Mouse (Mus musculus) kidney, adult 2 months (tissue): ENCODE data around the gene Olfr640. TPM values are rescaled to one million over a fixed set of nuclear protein-coding genes. Genes with fewer than 3 reads are reported as not detected.

Experiments
- DNase-seq: peaks from one replicate; pipeline ENCODE4 v3.0.0; 2021
- H3K27ac ChIP-seq: fragments of 200-500 bp; 2 replicates; pipeline ENCODE4 v1.5.1; 2012; ENCODE audit warnings: low read depth, low read length, control low read depth, inconsistent platforms; ENCODE audit not compliant: insufficient read depth
- H3K27me3 ChIP-seq: fragments of 200-500 bp; replicated peaks from 2 replicates; pipeline ENCODE4 v1.6.1; 2012; ENCODE audit warnings: mild to moderate bottlenecking, moderate library complexity, low read length, inconsistent platforms; ENCODE audit not compliant: control insufficient read depth, insufficient read depth
- H3K36me3 ChIP-seq: fragments of 200-500 bp; 2 replicates; pipeline ENCODE4 v1.6.1; 2012; ENCODE audit warnings: mild to moderate bottlenecking, moderate library complexity, low read length, inconsistent platforms; ENCODE audit not compliant: control insufficient read depth, insufficient read depth
- H3K4me1 ChIP-seq: fragments of 200-500 bp; 2 replicates; pipeline ENCODE4 v1.6.1; 2011; ENCODE audit warnings: low read length; ENCODE audit not compliant: control insufficient read depth, insufficient read depth
- H3K4me3 ChIP-seq: fragments of 200-500 bp; 2 replicates; pipeline ENCODE4 v1.5.1; 2011; ENCODE audit warnings: mild to moderate bottlenecking, low read depth, low read length, control low read depth; ENCODE audit not compliant: insufficient read depth
- CTCF ChIP-seq: fragments of 200-500 bp; conservative IDR thresholded peaks from 2 replicates; pipeline ENCODE4 v1.5.1; 2011; ENCODE audit warnings: low read depth, mild to moderate bottlenecking, control low read depth, low read length, moderate library complexity, mixed read lengths; ENCODE audit not compliant: insufficient read depth, insufficient read length
- POLR2A ChIP-seq: fragments of 200-500 bp; IDR thresholded peaks from one replicate; pipeline ENCODE4 v1.6.1; 2011; ENCODE audit warnings: low read depth, low read length, control low read depth
- WGBS: fragments of 180-500 bp; shearing (Covaris S2); methylation state at CpG from one replicate; pipeline ENCODE4 v1.1.7; 2018; 5-methylcytosine and 5-hydroxymethylcytosine counted together
- polyA plus RNA-seq: library from polyadenylated mRNA; depleted of rRNA; stranded (reverse); fragments of >200 nt; gene quantifications from 2 replicates; pipeline ENCODE4 v1.2.3, GENCODE M21; 2012; rRNA removed

The Olfr640 gene
- not detected in 2 replicates for polyA plus RNA-seq

- no peak for TF ChIP-seq CTCF
- no peak for TF ChIP-seq POLR2A
- Histone ChIP-seq H3K4me3 (no peak within 1 kb of the TSS), H3K4me1 (no peaks in the 10 kb centered on the region), H3K27me3 (no peaks in the 10 kb centered on the region), H3K36me3 (no peaks in the 10 kb centered on the region), H3K27ac (no peak within 1 kb of the TSS)
- no peak for DNase-seq
- 74% methylated on average over 6 of the region's 6 CpGs for WGBS
These were observed at the start of gene Olfr640 for GRCm38 (mm10) chr7:104025473-104025872. TSS of gene Olfr640 (minus strand) at chr7:104025573.

- H3K36me3 ChIP-seq = no peaks in the 10 kb centered on the region
- no peak within 1 kb of the TSS for H3K4me3 ChIP-seq
- TF ChIP-seq POLR2A (no peak), CTCF (no peak)
- 62% methylated on average over 2 of the region's 2 CpGs for WGBS
- no peaks in the 10 kb centered on the region for H3K4me1 ChIP-seq
- no peak within 1 kb of the TSS for H3K27ac ChIP-seq
- H3K27me3 ChIP-seq = no peaks in the 10 kb centered on the region
- DNase-seq = no peak
These were observed 46.4 kb upstream of the Olfr640 start, which contains the start of gene Olfr644 for GRCm38 (mm10) chr7:104071769-104072168. TSS of gene Olfr644 (minus strand) at chr7:104071869.

GRCm38 (mm10) chr7:104061345-104061744 lies 36.0 kb upstream of the Olfr640 start, which contains the start of gene 4930516K23Rik:
TSS of gene 4930516K23Rik (minus strand) at chr7:104061445.
- WGBS = 47% methylated on average over 2 of the region's 2 CpGs
- no peaks in the 10 kb centered on the region for H3K36me3 ChIP-seq
- H3K4me3 ChIP-seq = no peak within 1 kb of the TSS
- no peak for TF ChIP-seq POLR2A
- no peak for TF ChIP-seq CTCF
- H3K27me3 ChIP-seq = no peaks in the 10 kb centered on the region
- no peaks in the 10 kb centered on the region for H3K4me1 ChIP-seq
- H3K27ac ChIP-seq = no peak within 1 kb of the TSS
- DNase-seq = no peak

- Histone ChIP-seq H3K36me3 (no peaks in the 10 kb centered on the region), H3K4me3 (no peak overlapping the region), H3K4me1 (no peaks in the 10 kb centered on the region), H3K27me3 (no peaks in the 10 kb centered on the region), H3K27ac (no peak overlapping the region)
- 89% methylated on average over 1 of the region's 1 CpGs for WGBS
- DNase-seq = no peak
- TF ChIP-seq POLR2A (no peak), CTCF (no peak)
These were observed 33.8 kb upstream of the Olfr640 start for GRCm38 (mm10) chr7:104059215-104059614.

- H3K27me3 ChIP-seq = no peaks in the 10 kb centered on the region
- WGBS = 70% methylated on average over 1 of the region's 1 CpGs
- H3K27ac ChIP-seq = no peak within 1 kb of the TSS
- no peak within 1 kb of the TSS for H3K4me3 ChIP-seq
- DNase-seq = no peak
- no peaks in the 10 kb centered on the region for H3K36me3 ChIP-seq
- TF ChIP-seq CTCF (no peak), POLR2A (no peak)
- H3K4me1 ChIP-seq = no peaks in the 10 kb centered on the region
These were observed 27.2 kb upstream of the Olfr640 start, which contains the start of gene Olfr642 for GRCm38 (mm10) chr7:104052566-104052965. TSS of gene Olfr642 (minus strand) at chr7:104052666.

- no peak for DNase-seq
- H3K27me3 ChIP-seq = no peaks in the 10 kb centered on the region
- H3K36me3 ChIP-seq = no peaks in the 10 kb centered on the region
- no peaks in the 10 kb centered on the region for H3K4me1 ChIP-seq
- WGBS = 87% methylated on average over 4 of the region's 4 CpGs
- no peak overlapping the region for H3K27ac ChIP-seq
- TF ChIP-seq POLR2A = no peak
- no peak for TF ChIP-seq CTCF
- H3K4me3 ChIP-seq = no peak overlapping the region
These were observed 25.4 kb upstream of the Olfr640 start for GRCm38 (mm10) chr7:104050745-104051144.

- Histone ChIP-seq H3K27ac (no peak within 1 kb of the TSS), H3K27me3 (no peaks in the 10 kb centered on the region), H3K4me3 (no peak within 1 kb of the TSS), H3K4me1 (no peaks in the 10 kb centered on the region), H3K36me3 (no peaks in the 10 kb centered on the region)
- TF ChIP-seq CTCF (no peak), POLR2A (no peak)
- DNase-seq = no peak
- WGBS = 55% methylated on average over 1 of the region's 1 CpGs
These were observed 9.8 kb upstream of the Olfr640 start, which contains the start of gene Olfr641 for GRCm38 (mm10) chr7:104035145-104035544. TSS of gene Olfr641 (plus strand) at chr7:104035445.
